Mouse (Mus musculus) G1E (cell line): ENCODE results near the gene Tyr.

Experiments used
- CTCF ChIP-seq: IDR thresholded peaks from 2 replicates; pipeline ENCODE4 v1.5.1; 2012; ENCODE audit warnings: low read depth, low read length, inconsistent platforms, mixed read lengths
- GATA1 ChIP-seq: IDR thresholded peaks from 2 replicates; pipeline ENCODE4 v1.6.1; 2012; ENCODE audit warnings: borderline replicate concordance, low read length, inconsistent platforms, mixed read lengths
- TAL1 ChIP-seq: conservative IDR thresholded peaks from 2 replicates; pipeline ENCODE4 v1.6.1; 2012; ENCODE audit warnings: low read depth, low read length, inconsistent platforms, mixed read lengths

DNA sequence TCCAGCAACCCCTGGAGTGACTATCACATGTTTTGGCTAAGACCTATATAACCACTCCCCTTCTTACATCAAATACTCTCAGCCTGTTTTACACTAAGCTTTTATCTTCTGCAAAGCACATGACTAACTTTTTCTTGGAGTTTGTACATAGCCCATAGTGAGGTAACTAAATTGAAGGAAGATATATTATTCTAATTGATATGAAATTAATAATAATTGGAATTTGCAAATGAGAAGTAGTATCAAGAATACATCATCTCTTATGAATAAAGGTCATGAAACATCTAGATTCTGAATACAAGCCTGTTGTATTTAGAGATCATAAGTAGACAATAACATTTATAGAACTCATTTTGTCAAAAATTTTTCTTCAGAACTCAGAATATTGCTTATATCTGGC is at the start of gene Tyr:
- TF ChIP-seq CTCF (no peak), TAL1 (no peak), GATA1 (no peak)
